Mouse (Mus musculus): Measurements from ENCODE around the gene Gpr68. TPM values are rescaled to one million over a fixed set of nuclear protein-coding genes. Genes with fewer than 3 reads are reported as not detected.

Gene Gpr68
- polyA plus RNA-seq, 1 experiment from 2014 or later, result 0.23 TPM

DNA sequence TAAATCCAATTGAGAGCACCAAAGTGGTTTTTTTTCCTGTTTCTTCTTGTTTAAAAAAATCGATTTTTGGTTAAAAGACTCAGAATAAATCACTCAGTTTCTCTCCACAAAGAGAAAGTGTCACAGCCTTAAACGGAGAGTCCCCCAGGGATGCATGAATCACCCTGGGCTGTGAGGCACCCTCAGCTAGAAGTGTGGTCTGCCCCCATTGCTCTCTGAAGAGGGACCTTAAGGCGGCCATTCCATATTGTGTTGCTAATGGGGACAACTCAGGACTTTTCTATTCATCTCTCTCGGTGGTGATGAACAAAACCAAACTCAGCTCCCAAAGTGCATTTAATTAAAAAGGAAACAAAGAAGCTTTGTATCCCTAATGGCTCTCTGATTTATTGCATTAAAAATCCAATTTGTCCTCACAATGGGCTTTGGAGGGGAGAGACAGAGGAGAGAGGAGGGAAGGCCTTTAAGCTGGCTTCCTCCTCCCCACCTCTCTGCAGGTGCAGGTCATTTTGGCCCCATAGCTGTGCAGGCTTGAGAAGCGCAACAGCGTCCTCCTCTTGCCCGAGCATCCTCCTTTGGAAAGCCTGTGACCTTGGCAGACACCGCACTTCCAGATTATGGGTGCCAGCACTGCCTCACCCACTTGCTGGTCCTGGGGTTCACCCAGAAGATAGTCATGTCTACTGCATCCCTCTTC is 76.2 kb downstream of the Gpr68 start:
- WGBS, result 69% methylated on average over 8 of the region's 8 CpGs
- DNase-seq (ENCODE audit: low spot score), result no peak
- H3K27me3 ChIP-seq (ENCODE audit: low read depth, poor library complexity, severe bottlenecking), result no peaks in the 10 kb centered on the region

GRCm38 (mm10) chr12:100831021-100831420 is 77.0 kb downstream of the Gpr68 start:
- WGBS, result 85% methylated on average over 2 of the region's 2 CpGs
- Histone ChIP-seq H3K36me3 (no peaks in the 10 kb centered on the region), H3K9me3 (replicated peaks) (no peaks in the 10 kb centered on the region), H3K27me3 (ENCODE audit: low read depth, poor library complexity, severe bottlenecking) (no peaks in the 10 kb centered on the region), H3K4me1 (no peaks in the 10 kb centered on the region), H3K4me3 (no peak overlapping the region), H3K27ac (no peak overlapping the region)
- no peak for DNase-seq (ENCODE audit: low spot score)

More for the DNA sequence above, 76.2 kb downstream of the Gpr68 start:
- Histone ChIP-seq H3K4me1 (no peaks in the 10 kb centered on the region), H3K27ac (no peak overlapping the region), H3K9me3 (replicated peaks) (no peaks in the 10 kb centered on the region), H3K4me3 (no peak overlapping the region), H3K36me3 (no peaks in the 10 kb centered on the region)

Other genes starting within 250 kb of the Gpr68 start
- gene Rps6ka5, start 181.2 kb downstream of the Gpr68 start, polyA plus RNA-seq (2016; fragmentation: Nextera tagmentation; extraction: Ambion mirVana), result 2.8 and 4.3 TPM in 2 replicates
- gene Dglucy, start 129.1 kb downstream of the Gpr68 start, polyA plus RNA-seq (2016; fragmentation: Nextera tagmentation; extraction: Ambion mirVana), result 0.10 and 0.41 TPM in 2 replicates
- gene Ccdc88c, start 120.9 kb upstream of the Gpr68 start, polyA plus RNA-seq (2016; fragmentation: Nextera tagmentation; extraction: Ambion mirVana), result 4.9 and 5.1 TPM in 2 replicates
- 59.1 and 63.1 TPM in 2 replicates for gene Ppp4r3a, start 175.5 kb upstream of the Gpr68 start, polyA plus RNA-seq (2016; fragmentation: Nextera tagmentation; extraction: Ambion mirVana)

Measured in limb, embryonic 10.5 days (tissue).